Mouse (Mus musculus) regulatory T cell (primary cell): ENCODE results near the gene Olfr315.
"Not testable (repeated sequence)": the region's sequence is repeated elsewhere in the genome, so short reads cannot be mapped to it uniquely, and the experiment has no call there.

ENCODE experiments used
- in situ Hi-C: fragments of 300-600 bp; cut with MboI, MseI; formaldehyde crosslinking; loops from one replicate; pipeline ENCODE4 v1.15.1; 2025; ENCODE audit warnings: high pct_unique_total_duplicates

Olfr315 gene

DNA sequence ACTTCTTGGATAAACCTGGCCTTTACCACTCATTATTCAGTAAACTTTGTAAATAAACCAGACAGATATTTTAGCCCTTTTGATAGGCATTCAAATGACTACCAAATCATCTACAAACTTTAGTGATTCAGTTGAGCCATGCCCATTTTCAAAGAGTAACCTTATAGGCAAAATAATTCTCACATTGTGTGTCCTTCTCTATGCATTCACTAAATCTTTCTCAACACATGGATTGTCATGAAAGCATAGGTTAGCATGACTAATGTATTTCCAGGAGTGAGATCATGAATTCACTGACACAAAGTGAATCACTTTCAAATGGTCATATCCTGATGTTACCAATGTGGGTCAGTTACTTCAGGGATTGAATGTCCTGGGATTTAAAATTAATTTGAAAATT lies at the start of gene Olfr315:
TSS of gene Olfr315 (plus strand) at position 301 of the 400 bp plus-strand sequence.
- in situ Hi-C loops = no loop called here

DNA sequence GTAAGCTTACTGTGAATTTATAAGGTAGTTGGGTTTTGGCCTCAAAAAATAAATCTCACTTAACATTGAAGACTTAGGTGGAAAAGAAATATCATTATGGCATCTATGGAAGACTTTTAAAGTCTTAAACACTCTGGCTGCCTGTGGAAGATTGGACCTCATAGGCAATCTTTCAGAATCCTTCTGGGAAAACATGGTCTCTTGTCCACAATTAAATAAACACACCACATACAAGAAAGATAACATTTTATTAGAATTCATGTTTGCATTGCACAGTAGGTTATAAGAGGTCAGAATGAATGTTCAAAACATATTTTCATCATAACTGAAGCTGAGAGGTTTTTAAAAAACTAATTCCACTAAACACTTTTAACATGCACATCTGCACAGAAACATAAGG lies 49.1 kb upstream of the Olfr315 start, which contains the start of gene Olfr318:
TSS of gene Olfr318 (minus strand) at position 101 of the 400 bp plus-strand sequence.
- in situ Hi-C loops = loop anchor here (5.0 kb wide), 2 partner anchors 33 to 42 kb away; partner anchors contain the start of gene Olfr320

DNA sequence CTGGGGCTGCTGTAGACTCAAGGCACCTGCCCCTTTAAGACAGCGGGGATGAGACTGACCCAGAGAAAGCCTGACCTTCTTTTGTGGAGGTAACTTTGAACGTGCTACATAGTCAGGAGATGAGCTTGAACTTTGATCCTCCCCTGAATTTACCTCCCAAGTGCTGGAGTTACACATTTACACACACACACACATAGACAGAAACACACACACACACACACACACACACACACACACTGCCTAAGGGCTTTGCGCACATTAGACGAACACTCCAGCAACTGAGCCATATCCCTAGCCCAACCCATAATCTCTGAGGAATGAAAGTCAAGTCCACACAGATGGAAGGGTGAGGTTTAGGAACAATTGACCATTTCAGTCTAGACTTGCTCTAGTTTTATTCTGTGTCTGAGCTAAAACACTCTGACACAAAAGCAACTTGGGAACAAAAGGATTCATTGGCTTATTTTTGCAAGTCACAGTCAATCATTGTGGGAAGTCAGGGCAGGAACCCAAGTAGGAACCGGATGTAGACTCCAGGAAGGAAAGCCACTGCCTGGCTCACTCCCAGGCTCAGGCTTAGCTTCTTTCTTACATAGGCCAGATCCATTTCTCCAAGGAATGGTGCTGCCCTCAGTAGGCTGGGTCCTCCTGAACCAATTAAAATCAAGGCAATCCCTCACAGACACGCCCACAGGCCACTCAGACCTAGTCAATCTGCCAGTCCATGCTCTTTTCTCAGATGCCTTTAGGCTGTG lies 44.9 kb upstream of the Olfr315 start:
- in situ Hi-C loops = not testable (repeated sequence)

DNA sequence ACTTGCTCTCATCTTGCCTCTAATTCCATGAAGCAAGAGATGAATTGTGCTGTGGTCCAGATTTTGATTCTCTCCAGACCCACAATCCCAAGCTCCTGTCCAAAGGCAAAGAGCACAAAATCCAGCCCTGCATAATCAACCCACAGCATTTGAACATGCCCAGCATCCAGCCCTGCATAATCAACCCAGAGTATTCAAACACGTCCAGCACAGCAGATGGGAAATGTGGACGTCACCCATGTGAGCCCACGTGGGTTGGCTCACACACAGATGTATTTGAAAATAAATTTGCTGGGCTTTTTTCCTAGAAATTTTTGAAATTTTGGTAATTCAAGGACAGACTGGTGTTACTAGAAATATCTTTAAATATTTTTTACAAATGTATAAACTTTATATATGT lies 39.6 kb upstream of the Olfr315 start:
- in situ Hi-C loops = no loop called here

DNA sequence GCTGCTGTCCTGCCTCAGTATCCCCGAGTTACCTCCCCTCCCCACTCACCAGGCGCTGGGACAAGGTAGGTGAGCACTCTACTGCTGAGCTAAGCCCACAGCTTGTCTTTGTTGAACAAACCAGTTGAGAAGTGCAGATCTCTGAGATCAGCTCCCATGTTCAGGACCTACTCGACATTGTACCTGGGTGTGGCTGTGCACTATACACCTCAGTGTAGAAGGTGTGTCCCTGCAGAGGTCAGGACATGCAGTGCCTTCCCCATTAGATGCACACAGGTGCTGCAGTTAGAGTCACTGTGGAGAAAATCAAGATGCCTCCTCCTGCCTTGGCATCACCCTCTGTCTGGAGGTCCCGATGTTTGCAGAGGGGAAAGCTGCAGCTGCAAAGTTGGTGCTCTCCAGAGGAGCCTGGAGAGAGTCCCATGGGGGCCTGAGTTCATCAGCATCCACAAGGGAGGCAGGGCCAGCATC lies 34.2 kb upstream of the Olfr315 start, which contains the start of gene Olfr317:
TSS of gene Olfr317 (minus strand) at position 421 of the 471 bp plus-strand sequence.
- in situ Hi-C loops = no loop called here

DNA sequence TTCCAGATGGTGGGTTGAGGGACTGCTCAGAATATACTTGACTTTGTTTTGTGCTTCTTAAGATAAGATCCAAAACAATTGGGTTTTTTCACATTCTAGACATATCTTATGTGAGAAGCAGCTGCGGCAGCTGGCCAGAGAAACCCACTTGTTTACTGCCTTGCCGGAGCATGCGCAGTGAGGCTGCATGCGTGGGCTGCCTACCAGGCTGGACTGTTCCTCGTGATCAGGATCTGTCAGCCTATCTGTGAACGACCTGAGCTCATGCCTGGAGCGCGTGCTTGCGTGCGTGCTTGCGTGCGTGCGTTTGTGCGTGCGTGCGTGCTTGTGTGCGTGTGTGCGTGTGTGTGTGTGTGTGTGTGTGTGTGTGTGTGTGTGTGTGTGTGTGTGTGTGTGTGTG lies 21.9 kb upstream of the Olfr315 start:
- in situ Hi-C loops = not testable (repeated sequence)

DNA sequence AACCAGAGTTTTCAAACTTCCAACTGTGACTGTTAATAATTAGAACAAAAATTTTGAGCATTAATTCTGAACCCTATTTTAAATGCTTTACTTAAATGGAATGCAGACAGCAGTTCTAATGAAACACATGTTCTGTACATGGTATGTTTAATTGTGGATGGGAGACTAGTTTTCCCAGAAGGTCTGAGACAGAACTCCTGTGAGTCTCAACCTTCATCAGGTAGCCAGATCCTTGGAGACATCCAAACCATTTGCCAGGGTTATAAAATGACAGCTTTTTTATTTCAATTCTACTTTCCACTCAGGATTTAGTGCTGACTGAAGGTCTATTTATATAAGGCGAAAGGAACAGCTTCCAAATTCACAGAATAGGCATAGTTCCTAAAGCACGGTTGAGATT lies 20.6 kb upstream of the Olfr315 start, which contains the start of gene Olfr316:
TSS of gene Olfr316 (plus strand) at position 301 of the 400 bp plus-strand sequence.
- in situ Hi-C loops = no loop called here

DNA sequence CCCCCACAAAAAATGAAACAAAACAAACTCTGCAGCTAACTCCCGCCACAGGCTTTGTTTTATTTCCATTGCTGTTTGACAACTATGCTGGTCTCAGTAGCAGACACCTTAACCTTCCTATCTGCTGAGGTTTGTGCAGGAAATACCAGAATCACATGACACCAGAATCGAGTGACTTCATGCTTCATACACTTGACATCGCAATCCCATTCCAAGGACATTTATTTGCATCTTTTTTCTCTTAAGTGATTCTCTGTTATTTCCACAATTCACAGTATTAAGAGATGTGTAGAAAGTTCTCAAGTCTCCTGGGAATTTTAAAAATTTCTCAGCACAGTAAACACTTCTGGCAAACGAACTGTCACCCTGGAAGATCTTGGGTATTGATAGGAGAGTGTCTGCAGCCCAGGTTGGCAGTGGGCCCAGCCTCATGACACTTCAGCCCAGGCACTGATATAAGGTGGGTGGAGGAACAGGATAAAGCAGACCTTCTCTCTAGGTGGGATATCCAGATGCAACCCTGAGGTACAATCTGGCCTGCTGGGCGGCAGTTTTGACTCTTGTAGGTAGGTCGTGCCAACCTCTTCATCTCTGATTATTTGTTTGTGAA lies 9.6 kb downstream of the Olfr315 start, which contains the start of gene Olfr314:
TSS of gene Olfr314 (plus strand) at position 473 of the 610 bp plus-strand sequence.
- in situ Hi-C loops = no loop called here

DNA sequence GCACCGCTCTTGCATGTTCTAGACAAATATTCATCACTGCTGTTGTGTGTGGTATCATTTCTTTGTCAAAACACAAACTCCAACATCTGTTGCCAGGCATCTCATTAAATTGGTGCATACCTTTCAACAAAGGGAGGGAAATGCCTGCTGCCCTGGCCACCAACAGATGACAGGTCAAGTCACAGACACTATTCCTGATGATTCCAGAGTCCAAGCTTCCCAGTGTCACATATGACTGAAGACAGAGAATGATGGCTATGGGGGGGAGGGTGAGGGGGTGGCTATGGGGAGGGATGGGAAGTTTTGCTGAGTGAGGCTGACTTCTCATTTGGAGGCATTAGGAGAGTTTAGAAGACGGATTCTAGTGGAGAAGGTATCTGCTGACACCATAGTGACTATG lies 11.2 kb downstream of the Olfr315 start:
- in situ Hi-C loops = no loop called here

DNA sequence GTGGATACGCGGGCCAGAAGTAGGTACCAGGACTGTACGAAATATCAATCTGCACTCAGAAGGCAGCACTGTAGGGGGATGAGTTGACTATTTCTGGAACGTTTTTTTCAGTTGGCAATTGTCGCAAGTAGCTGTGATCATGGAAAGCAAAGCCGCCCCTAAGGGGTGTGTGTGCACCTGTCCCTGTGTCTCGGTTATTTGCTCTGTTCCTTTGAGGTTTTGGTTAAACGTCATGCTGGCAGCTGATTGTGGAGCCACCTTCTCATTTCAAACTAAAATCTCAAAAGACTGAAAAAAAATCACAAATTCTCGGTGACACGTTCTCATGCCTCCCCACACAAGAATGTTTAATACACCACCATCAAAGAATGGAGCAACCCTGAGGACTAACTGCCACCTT lies 14.7 kb downstream of the Olfr315 start:
- in situ Hi-C loops = no loop called here

DNA sequence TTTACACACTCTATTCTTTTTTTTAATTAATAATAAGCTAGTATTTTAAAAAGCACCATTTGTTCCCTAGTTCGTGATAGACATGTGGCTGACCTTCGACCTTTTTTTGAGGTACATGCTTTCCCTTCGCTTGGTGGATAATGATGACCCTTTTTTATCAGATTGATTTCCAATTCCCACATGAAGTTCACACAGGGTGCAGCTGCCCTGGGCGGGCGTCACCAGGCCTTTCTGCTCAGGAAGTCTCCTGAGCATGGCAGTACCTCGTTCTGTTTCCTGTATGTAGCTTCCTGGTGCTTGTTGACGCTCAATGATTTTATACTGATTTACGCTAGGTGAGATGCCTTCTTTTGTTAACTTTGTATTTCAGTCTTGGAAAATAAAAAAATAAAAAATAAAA lies 15.4 kb downstream of the Olfr315 start:
- in situ Hi-C loops = no loop called here

DNA sequence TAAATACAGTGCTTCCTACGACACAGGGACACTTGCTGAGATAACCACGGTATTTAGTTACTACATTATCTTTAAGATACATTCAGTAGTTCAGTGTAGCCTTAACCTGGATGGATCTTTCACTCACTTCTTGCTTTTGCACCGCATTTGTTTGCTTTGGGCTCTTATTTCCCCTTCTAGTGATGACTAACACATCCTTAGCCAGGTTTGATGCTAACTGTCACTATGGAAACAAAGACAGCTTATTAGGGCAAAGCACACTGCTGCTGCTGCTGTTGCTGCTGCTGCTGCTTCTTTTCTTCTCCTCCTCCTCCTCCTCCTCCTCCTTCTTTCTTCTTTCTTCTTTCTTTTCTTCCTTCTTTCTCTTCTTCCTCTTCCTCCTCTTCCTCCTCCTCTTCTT lies 16.5 kb downstream of the Olfr315 start:
- in situ Hi-C loops = no loop called here

DNA sequence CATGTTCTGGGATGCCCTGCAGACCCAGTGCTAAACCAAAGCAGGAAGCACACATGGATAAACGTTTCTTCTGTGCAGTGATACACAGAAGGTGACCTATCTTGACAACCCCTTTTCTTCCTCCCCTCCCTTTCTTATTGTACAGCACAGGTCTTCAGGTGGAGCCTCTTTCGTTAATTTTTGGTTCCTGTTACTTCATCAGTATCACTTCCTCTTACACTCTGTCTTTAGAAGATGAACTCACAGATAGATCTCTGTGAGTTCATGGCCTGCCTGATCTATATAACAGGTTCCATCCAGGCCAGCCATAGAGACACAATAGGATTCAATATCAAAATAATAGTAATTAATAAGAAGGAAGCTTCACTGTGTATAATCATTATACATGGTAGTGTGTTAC lies 17.1 kb downstream of the Olfr315 start:
- in situ Hi-C loops = no loop called here

DNA sequence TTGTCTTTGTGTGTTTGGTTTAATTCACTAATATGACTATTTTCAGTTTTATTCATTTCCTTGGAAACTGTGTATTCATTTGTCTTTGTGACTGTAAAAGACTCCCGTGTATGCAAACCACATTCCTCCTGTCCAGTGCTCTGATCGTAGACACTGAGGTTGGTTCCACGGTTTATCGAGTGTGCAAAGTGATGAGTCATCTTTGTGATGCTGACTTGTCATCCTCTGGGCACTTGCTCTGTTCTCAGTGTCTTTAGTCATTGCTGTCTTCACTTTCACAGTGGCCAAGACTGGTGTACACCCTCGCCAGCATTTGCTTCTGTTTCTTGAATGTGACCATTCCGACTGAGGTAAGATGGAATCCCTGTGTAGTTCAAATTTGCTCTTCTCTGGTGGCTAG lies 17.7 kb downstream of the Olfr315 start:
- in situ Hi-C loops = no loop called here

DNA sequence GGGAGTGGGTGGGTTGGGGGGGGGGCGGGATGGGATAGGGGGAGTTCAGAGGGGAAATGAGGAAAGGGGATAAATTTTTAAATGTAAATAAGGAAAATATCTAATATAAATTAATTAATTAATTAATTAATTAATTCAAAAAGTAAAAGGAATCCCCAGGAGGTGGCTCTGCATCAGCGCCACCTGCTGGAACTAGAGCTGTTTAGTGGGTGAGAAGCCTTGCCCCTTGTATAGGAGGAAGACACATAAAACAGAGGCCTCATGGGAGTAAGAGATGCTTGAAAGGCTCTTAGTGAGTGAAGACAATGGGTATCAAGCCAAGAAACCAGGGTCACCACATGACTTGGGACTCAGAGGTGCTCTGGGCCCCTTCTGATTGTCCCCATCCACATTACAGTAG lies 22.9 kb downstream of the Olfr315 start:
- in situ Hi-C loops = no loop called here

DNA sequence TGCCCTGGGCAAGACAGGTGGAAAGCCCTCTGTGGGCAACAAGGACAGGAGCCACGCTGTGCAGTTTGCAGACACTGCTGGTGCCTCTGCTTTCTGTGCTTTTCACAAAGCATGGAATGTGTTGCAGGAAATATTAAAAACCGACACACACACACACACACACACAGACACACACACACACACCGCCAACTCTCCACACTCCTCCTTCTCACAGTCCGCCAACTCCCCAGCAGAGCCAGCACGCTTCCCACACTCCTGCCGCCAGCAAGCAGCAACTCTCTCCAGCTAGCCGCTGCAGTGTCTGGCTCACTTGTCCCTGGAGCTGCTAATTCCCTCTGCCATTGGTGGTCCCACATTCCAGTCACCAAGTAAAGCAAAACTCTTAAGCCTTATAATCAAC lies 23.9 kb downstream of the Olfr315 start:
- in situ Hi-C loops = no loop called here

DNA sequence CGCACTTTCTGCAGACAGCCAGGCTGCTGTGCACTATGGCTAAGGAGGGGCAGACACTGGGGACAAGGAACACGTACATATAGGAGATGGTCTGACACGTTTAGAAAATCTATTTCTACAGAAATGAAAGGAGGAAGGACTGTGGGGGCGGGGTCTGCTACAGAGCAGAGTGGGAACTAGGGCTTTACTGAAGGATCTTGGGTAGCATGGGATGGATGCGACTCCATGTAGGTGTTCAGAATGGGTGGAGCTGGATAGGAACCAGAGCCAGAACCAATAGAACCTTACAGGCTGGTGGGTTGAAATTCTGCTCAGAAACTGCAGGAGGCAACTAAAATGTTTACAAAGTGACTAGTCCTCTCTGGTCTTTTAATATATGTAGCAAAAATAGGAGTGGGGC lies 26.8 kb downstream of the Olfr315 start:
- in situ Hi-C loops = no loop called here

DNA sequence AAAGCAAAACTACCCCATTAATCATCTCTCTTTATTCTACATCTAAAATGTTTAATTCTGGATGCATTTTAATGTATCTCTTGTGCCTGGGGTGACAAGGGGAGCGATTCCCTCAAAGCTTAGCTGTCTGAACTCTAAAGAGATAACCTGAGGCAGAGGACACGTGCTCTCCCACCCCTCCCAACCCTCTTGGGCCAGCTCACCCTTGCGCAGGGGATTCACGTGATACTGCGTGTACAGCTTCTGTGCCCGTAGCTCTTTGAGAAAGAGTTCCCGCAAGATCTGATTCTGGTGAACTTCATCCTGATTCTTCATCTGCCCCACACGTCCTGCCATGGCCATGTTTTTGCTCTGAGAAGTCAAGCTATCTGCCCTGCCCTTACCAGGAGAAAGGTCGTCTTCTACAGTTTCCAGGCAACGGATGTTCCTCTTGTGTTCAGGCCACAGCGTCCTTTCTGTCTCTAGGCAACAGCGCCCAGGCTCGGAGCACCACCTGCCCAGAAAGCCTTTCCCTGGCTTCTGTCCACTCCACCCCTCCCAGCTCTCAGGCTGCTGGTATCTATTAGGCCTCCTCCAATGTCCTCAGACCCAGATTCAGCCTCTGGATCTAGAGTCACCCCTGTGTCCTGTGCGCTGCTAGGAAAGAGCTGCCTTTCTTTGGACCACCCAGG lies 28.7 kb downstream of the Olfr315 start, which contains the start of gene Fam183b:
TSS of gene Fam183b (minus strand) at position 403 of the 671 bp plus-strand sequence.
- in situ Hi-C loops = no loop called here

DNA sequence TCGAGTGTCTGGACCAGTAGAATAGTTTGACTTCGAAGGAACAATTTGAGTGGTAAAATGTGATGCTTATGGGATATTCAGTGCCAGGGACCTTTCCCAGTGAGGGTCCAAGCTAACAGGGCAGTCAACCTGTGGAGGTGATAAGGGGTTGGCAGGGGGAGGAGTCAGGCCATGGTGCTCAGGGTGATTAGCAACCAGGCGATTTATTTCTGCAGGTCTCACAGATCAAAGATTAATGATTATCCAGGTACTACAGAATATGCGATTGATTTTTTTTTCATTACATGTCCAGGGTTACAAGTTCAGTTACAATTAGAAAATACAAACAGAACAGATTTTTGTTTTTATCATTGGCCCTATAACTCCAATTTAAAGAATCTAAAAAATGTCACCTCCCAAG lies 30.9 kb downstream of the Olfr315 start:
- in situ Hi-C loops = no loop called here

DNA sequence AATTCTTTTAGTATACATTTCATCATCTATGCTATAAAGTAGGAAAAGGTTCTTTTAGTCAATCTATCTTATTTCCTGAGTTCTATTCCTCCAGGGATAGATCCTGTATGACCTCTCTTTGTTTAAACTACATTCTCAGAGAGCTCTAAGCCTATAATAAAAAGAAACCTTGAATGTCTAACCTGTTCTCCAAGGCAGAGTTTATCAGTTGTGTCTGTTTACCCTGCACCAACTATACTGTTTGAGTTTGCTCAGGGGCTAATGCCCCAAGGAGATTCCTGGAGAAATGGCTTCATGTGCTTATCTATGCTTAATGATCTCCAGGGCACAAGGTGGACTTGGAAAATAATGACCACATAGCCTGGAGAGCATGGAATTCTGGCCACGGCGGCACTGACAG lies 31.4 kb downstream of the Olfr315 start:
- in situ Hi-C loops = no loop called here

DNA sequence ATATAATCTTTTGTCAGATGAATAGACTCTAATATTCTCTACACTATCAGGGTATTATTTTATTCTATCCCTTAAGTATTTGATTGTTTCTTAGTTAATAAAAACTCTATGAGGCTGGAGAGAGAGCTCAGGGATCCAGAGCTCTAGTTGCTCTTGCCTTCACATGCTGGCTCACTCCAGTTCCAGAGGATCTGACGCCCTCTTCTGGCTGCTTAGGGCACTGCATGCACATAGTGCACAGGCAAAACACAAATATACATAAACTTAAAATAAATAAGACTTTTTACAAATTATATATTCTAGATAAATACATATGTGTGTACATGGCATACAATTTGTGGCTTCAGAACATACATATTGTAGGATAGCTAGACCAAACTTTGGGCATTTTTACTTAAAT lies 39.0 kb downstream of the Olfr315 start:
- in situ Hi-C loops = no loop called here

DNA sequence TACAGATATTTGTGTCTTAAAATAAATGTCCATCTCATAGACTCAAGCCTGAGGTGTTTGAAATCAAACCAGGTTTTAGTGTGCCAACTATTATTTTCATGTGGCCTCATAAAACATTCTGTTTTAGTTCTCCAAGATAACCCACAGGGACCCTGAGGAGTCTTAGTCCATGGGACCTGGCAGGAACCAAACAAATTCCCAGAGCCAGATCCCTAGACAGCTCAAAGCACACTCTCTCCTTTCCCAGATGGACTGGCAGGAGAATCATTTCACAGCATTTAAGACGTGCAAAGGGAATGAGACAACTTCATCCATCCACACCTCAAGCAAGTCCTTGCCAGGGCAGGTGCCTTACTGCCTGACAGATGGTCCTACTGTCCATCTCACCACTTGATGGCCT lies 41.7 kb downstream of the Olfr315 start, which contains the start of gene Olfr313:
TSS of gene Olfr313 (plus strand) at position 301 of the 400 bp plus-strand sequence.
- in situ Hi-C loops = not testable (repeated sequence)
